9 mouse cellular contexts compared by ENCODE assay signal in genomic region chr9:42799242-42799641, GRCm38 (mm10).
DNase-seq lines count a peak whose midpoint lies in the region; ATAC-seq lines count a peak whose summit lies in the region.
"Had no signal": no experiment of that assay in that cellular context is flagged by ENCODE, and none has a peak within 500 bp of the region (broad histone marks: within the 10 kb centered on the region; RNA-seq: fewer than 3 reads in every experiment).

No protein-coding gene starts in this region.

- no peak overlapping the region for H3K27ac ChIP-seq in lung, embryonic 15.5 days
- no peak overlapping the region for H3K27ac ChIP-seq in heart, embryonic 15.5 days
- H3K27ac ChIP-seq: limb, embryonic 13.5 days had no signal

- peaks cover 38% of the 10 kb centered on the region for H3K4me1 ChIP-seq in lung, embryonic 15.5 days
- peaks cover 32% of the 10 kb centered on the region for H3K4me1 ChIP-seq in heart, embryonic 15.5 days (replicated peaks)

- H3K9ac ChIP-seq in lung, embryonic 15.5 days, result no peak overlapping the region
- H3K9ac ChIP-seq in heart, embryonic 15.5 days, result no peak overlapping the region
- H3K9ac ChIP-seq: limb, embryonic 13.5 days had no signal

- H3K9me3 ChIP-seq in lung, embryonic 15.5 days, result no peaks in the 10 kb centered on the region
- H3K9me3 ChIP-seq in heart, embryonic 15.5 days (replicated peaks), result no peaks in the 10 kb centered on the region
- H3K9me3 ChIP-seq: limb, embryonic 13.5 days had no signal

- no peaks in the 10 kb centered on the region for H3K36me3 ChIP-seq in lung, embryonic 15.5 days
- H3K36me3 ChIP-seq in heart, embryonic 15.5 days, result no peaks in the 10 kb centered on the region
- H3K36me3 ChIP-seq: limb, embryonic 13.5 days had no signal

- 14% methylated on average over 5 of the region's 5 CpGs for WGBS in lung, embryonic 15.5 days
- 15% methylated on average over 5 of the region's 5 CpGs for WGBS in heart, embryonic 15.5 days

- no peaks in the 10 kb centered on the region for H3K27me3 ChIP-seq in lung, embryonic 15.5 days
- peaks cover 46% of the 10 kb centered on the region for H3K27me3 ChIP-seq in heart, embryonic 15.5 days

- DNase-seq in gastrocnemius, postnatal 10 days, result peak; percentile 35
- DNase-seq in gastrocnemius, adult 8-10 months (ENCODE audit: low spot score in 2 of 2), result no peak
- no peak for DNase-seq in lung, adult 18-20 months
- peak; percentile 18 to 60 for DNase-seq in kidney, postnatal 36 days
- no peak for DNase-seq in T-cell, adult 2 months (ENCODE audit: low spot score)
- DNase-seq in retina, postnatal 1 day, result no peak

- H3K4me2 ChIP-seq in lung, embryonic 15.5 days, result no peak overlapping the region
- H3K4me2 ChIP-seq in heart, embryonic 15.5 days, result no peak overlapping the region
- H3K4me2 ChIP-seq: limb, embryonic 13.5 days had no signal

- peak; percentile 61 for ATAC-seq in lung, embryonic 15.5 days (ENCODE audit: borderline replicate concordance, extremely low read depth, low FRiP score, low TSS enrichment)
- peak; percentile 65 for ATAC-seq in heart, embryonic 15.5 days (replicated peaks; ENCODE audit: insufficient number of reproducible peaks, insufficient read depth, low FRiP score, low read depth)

- no peak overlapping the region for H3K4me3 ChIP-seq in lung, embryonic 15.5 days
- H3K4me3 ChIP-seq in heart, embryonic 15.5 days, result no peak overlapping the region
- H3K4me3 ChIP-seq: limb, embryonic 13.5 days had no signal

Comparison
In these comparisons a context has a peak if more than half of its experiments do, and no peak if none do; other contexts are left out.
1. DNase-seq: peak in gastrocnemius, postnatal 10 days (single experiment) and kidney, postnatal 36 days (2 of 2); none in gastrocnemius, adult 8-10 months (0 of 2), lung, adult 18-20 months (0 of 2), T-cell, adult 2 months (single experiment) and retina, postnatal 1 day (single experiment).